Mouse (Mus musculus): ENCODE measurements around the gene Tomm34. TPM values are rescaled to one million over a fixed set of nuclear protein-coding genes. Genes with fewer than 3 reads are reported as not detected.
"Not testable (repeated sequence)": the region's sequence is repeated elsewhere in the genome, so short reads cannot be mapped to it uniquely, and the experiment has no call there.

The Tomm34 gene
- polyA plus RNA-seq, 1 experiment from 2014 or later, result 58.7 TPM

DNA sequence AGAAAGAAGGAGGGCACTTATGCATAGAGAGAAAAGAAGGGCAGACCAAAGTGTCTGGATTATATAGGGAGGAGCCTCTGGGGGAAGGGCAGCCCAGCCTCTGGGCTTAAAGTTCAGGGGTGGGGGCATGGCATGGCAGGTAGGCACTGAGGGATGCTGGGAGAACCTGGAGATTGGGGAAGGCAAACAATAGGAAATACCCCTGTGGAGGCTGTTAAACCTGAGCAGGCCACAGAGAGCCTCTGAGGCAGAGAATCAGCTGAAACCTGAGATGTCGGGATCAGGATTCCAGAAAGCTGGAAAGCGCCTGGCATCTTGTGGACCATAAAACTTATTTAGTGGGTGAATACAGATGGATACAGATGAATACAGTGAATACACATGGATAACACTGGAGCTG, 1.1 kb upstream of the Tomm34 start:
- Histone ChIP-seq H3K9me3 (no peaks in the 10 kb centered on the region), H3K27me3 (ENCODE audit: insufficient read depth, poor library complexity, severe bottlenecking) (no peaks in the 10 kb centered on the region), H3K4me3 (no peak overlapping the region), H3K36me3 (peaks cover 4% of the 10 kb centered on the region; the same call in 1 of the 2 replicates), H3K4me1 (peaks cover 16% of the 10 kb centered on the region), H3K27ac (no peak overlapping the region)
- 79% methylated on average over 2 of the region's 2 CpGs for WGBS
- no peak for DNase-seq (ENCODE audit: low spot score)

GRCm38 (mm10) chr2:164071437-164071820, 460 bp upstream of the Tomm34 start:
- Histone ChIP-seq H3K27ac (peak overlapping the region; percentile 92), H3K4me1 (peaks cover 16% of the 10 kb centered on the region), H3K4me3 (peak overlapping the region; percentile 93)
- not testable (repeated sequence) for DNase-seq (ENCODE audit: low spot score); H3K27me3 ChIP-seq (ENCODE audit: insufficient read depth, poor library complexity, severe bottlenecking); H3K9me3 ChIP-seq; H3K36me3 ChIP-seq
- 74% methylated on average over 11 of the region's 11 CpGs for WGBS

GRCm38 (mm10) chr2:164070142-164070764, 716 bp downstream of the Tomm34 start, which contains the start of gene Stk4:
Gene Stk4, plus strand, starts transcription at chr2:164070322.
- no peaks in the 10 kb centered on the region for H3K9me3 ChIP-seq
- WGBS, result under 1% methylated on average over 45 of the region's 45 CpGs
- DNase-seq (ENCODE audit: low spot score), result peak; percentile 78
- peak within 1 kb of the TSS; percentile 92 for H3K27ac ChIP-seq
- peak within 1 kb of the TSS; percentile 93 for H3K4me3 ChIP-seq
- H3K36me3 ChIP-seq, result peaks cover 13% of the 10 kb centered on the region
- peaks cover 13% of the 10 kb centered on the region for H3K4me1 ChIP-seq
- H3K27me3 ChIP-seq (ENCODE audit: insufficient read depth, poor library complexity, severe bottlenecking), result no peaks in the 10 kb centered on the region

- Histone ChIP-seq H3K36me3 (peaks cover 90% of the 10 kb centered on the region), H3K9me3 (no peaks in the 10 kb centered on the region), H3K27ac (no peak overlapping the region), H3K4me3 (no peak overlapping the region), H3K4me1 (peaks cover 16% of the 10 kb centered on the region), H3K27me3 (ENCODE audit: insufficient read depth, poor library complexity, severe bottlenecking) (no peaks in the 10 kb centered on the region)
- no peak for DNase-seq (ENCODE audit: low spot score)
- 94% methylated on average over 8 of the region's 8 CpGs for WGBS
Measured at GRCm38 (mm10) chr2:164059634-164060235, 11.2 kb downstream of the Tomm34 start.

- Histone ChIP-seq H3K4me1 (peaks cover 18% of the 10 kb centered on the region), H3K9me3 (no peaks in the 10 kb centered on the region), H3K27me3 (ENCODE audit: insufficient read depth, poor library complexity, severe bottlenecking) (peaks cover 8% of the 10 kb centered on the region; the same call in 1 of the 2 replicates), H3K4me3 (no peak overlapping the region), H3K27ac (peak overlapping the region; percentile 52; the same call in 1 of the 2 replicates), H3K36me3 (peaks cover 76% of the 10 kb centered on the region)
- 83% methylated on average over 8 of the region's 8 CpGs for WGBS
- no peak for DNase-seq (ENCODE audit: low spot score)
Measured at GRCm38 (mm10) chr2:164054671-164055070, 16.3 kb downstream of the Tomm34 start.

DNA sequence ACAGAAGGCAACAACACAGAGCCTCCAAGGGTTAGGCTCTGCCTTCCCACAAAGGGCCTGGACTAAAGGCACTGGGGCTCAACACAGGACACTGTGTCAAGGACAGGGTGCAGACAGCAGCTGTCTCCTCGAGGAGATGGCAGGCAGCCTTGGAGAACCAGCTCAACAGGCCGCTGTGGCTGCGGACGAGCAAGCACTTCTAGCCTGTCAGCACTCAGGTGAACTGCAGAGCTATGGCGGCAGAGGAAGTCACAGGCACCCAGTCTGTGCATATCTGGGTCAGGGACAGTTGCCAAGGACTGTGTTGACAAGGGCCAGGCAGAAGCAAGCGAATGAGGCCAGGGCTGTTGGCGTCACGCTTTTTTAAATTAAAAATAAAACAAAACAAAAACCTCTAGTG, 17.2 kb downstream of the Tomm34 start:
- no peak overlapping the region for H3K4me3 ChIP-seq
- WGBS, result 45% methylated on average over 8 of the region's 8 CpGs
- peak overlapping the region; percentile 23; the same call in 1 of the 2 replicates for H3K27ac ChIP-seq
- H3K9me3 ChIP-seq, result no peaks in the 10 kb centered on the region
- H3K27me3 ChIP-seq (ENCODE audit: insufficient read depth, poor library complexity, severe bottlenecking), result peaks cover 12% of the 10 kb centered on the region; the same call in 1 of the 2 replicates
- peak; percentile 94 for DNase-seq (ENCODE audit: low spot score)
- H3K4me1 ChIP-seq, result peaks cover 18% of the 10 kb centered on the region
- H3K36me3 ChIP-seq, result peaks cover 67% of the 10 kb centered on the region

DNA sequence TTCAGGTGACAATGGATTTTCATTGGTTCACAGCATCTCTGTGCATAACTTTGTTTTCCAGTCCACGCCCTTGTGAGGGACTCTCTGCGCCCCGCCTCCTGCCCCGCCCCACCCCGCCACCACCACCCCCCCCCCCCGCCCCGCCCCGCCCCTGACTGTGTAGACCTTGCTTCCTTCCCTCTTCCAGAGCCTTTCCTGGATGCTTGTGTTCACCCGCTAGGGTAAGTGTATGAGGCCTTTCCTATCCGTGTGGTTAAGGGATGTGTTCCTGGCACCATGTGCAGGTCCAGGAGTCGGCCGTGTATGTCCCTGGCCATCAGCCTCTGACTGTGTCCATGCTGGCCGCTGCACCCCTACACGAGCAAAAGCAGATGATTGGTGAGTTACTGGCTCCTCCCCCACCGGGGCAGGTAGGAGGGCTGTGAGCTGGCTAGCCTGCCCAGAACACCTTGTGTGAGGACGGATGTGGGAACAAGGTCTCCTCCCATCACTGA, 23.7 kb downstream of the Tomm34 start:
- 2% methylated on average over 16 of the region's 16 CpGs for WGBS
- peaks cover 13% of the 10 kb centered on the region for H3K36me3 ChIP-seq
- H3K27ac ChIP-seq, result no peak overlapping the region
- peaks cover 21% of the 10 kb centered on the region; the same call in 1 of the 2 replicates for H3K27me3 ChIP-seq (ENCODE audit: insufficient read depth, poor library complexity, severe bottlenecking)
- no peaks in the 10 kb centered on the region for H3K4me1 ChIP-seq
- H3K4me3 ChIP-seq, result peak overlapping the region; percentile 45
- peak; percentile 87 for DNase-seq (ENCODE audit: low spot score)
- H3K9me3 ChIP-seq, result no peaks in the 10 kb centered on the region

- Histone ChIP-seq H3K4me1 (peaks cover 9% of the 10 kb centered on the region), H3K36me3 (no peaks in the 10 kb centered on the region), H3K9me3 (no peaks in the 10 kb centered on the region), H3K4me3 (no peak overlapping the region), H3K27ac (no peak overlapping the region), H3K27me3 (ENCODE audit: insufficient read depth, poor library complexity, severe bottlenecking) (0 out of 2 replicates have a peak, but pooled peaks cover 11% of the 10 kb centered on the region)
- DNase-seq (ENCODE audit: low spot score), result no peak
- 76% methylated on average over 2 of the region's 2 CpGs for WGBS
Measured at GRCm38 (mm10) chr2:164041523-164041922, 29.4 kb downstream of the Tomm34 start.

DNA sequence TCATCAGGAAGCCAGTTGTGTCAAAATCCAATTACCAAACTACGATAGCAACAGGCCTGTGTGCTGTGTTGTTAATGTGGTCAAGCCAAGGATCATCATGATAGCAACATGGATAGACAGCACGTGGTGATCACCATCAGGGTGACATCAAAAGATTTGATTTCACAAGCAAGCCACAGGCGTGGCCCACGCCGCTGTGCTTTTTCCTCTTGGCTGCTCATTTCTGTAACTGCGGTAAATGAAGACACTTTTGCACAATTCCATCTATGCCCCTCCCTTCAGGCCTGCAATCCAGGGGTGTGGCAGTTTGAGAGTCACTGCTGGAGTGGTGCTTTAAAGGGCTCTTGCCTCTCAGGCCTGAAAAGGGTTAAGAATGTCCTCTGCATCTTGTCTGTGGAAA, 30.0 kb downstream of the Tomm34 start:
- Histone ChIP-seq H3K4me3 (no peak overlapping the region), H3K27ac (no peak overlapping the region), H3K9me3 (no peaks in the 10 kb centered on the region), H3K36me3 (no peaks in the 10 kb centered on the region), H3K27me3 (ENCODE audit: insufficient read depth, poor library complexity, severe bottlenecking) (0 out of 2 replicates have a peak, but pooled peaks cover 11% of the 10 kb centered on the region), H3K4me1 (peaks cover 11% of the 10 kb centered on the region)
- no peak for DNase-seq (ENCODE audit: low spot score)
- WGBS, result 84% methylated on average over 6 of the region's 6 CpGs

GRCm38 (mm10) chr2:164038407-164039028, 32.5 kb downstream of the Tomm34 start:
- H3K27ac ChIP-seq, result no peak overlapping the region
- DNase-seq (ENCODE audit: low spot score), result no peak
- H3K9me3 ChIP-seq, result no peaks in the 10 kb centered on the region
- WGBS, result 100% methylated on average over 1 of the region's 1 CpGs
- H3K27me3 ChIP-seq (ENCODE audit: insufficient read depth, poor library complexity, severe bottlenecking), result peaks cover 8% of the 10 kb centered on the region; the same call in 1 of the 2 replicates
- H3K4me1 ChIP-seq, result peaks cover 11% of the 10 kb centered on the region
- no peak overlapping the region for H3K4me3 ChIP-seq
- H3K36me3 ChIP-seq, result no peaks in the 10 kb centered on the region

DNA sequence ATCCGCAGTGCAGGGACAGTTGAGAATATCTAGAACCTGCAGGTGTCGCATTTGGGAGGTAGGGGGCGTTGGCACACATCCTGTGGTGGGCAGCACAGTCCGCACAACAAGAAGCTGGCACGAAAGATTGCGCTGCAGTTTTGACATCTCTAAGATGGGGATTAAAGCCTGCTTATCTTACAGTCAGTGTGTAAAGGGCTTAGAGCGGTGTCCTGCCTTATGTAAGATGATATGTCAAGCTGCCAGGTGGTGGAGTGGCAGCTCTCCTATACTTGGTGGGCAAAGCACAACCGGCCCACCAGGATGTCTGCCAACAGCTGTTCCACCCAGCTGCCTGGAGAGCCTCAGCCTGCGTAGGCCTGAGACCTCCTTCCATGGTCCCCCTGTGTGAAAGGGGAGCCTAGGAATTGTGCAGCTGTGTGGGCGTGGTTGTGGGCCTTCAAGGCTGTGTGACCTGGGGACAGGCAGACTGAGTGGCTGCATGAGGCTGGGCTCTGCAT, 34.4 kb downstream of the Tomm34 start:
- no peaks in the 10 kb centered on the region for H3K9me3 ChIP-seq
- 40% methylated on average over 10 of the region's 10 CpGs for WGBS
- no peaks in the 10 kb centered on the region for H3K36me3 ChIP-seq
- DNase-seq (ENCODE audit: low spot score), result no peak
- peaks cover 7% of the 10 kb centered on the region for H3K4me1 ChIP-seq
- H3K4me3 ChIP-seq, result no peak overlapping the region
- peaks cover 4% of the 10 kb centered on the region; the same call in 1 of the 2 replicates for H3K27me3 ChIP-seq (ENCODE audit: insufficient read depth, poor library complexity, severe bottlenecking)
- H3K27ac ChIP-seq, result no peak overlapping the region

DNA sequence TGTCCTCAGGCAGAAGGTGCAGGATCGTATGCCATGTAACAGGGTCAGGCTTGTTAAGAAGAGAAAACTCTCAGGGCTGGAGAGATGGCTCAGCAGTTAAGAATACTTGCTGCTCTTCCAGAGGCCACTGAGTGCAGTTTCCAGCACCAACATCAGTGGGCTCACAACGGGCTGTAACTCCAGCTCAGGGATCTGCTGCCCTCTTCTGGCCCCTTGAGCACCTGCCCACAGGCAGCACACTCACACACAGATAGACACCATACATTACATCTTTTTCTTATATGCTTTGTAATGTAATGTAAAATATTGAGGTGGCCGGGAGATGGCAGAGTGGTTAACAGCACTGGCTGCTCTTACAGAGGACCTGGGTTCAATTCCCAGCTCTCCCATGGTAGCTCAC, 38.0 kb downstream of the Tomm34 start:
- H3K4me3 ChIP-seq, result no peak overlapping the region
- H3K27ac ChIP-seq, result no peak overlapping the region
- H3K4me1 ChIP-seq, result peaks cover 11% of the 10 kb centered on the region
- WGBS, result 91% methylated on average over 3 of the region's 3 CpGs
- no peaks in the 10 kb centered on the region for H3K36me3 ChIP-seq
- no peak for DNase-seq (ENCODE audit: low spot score)
- peaks cover 4% of the 10 kb centered on the region; the same call in 1 of the 2 replicates for H3K27me3 ChIP-seq (ENCODE audit: insufficient read depth, poor library complexity, severe bottlenecking)
- H3K9me3 ChIP-seq, result no peaks in the 10 kb centered on the region

DNA sequence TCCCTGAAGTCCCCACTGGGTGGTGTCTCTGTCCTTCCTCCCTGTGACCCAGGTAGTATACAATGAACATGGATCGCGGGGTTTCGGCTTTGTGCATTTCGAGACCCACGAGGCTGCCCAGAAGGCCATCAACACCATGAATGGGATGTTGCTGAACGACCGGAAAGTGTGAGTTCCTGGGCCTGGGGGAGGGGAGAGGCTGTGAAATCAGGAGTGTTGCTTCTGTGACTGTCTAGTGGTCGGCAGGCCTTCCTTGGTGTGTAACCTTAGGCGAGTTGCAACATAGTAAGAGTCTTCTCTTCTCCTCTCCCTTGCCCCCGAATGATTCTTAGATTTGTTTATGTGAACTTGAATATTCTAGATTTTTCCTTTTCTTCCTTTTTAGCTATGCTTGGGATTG, 39.8 kb downstream of the Tomm34 start:
- no peaks in the 10 kb centered on the region for H3K36me3 ChIP-seq
- no peak overlapping the region for H3K27ac ChIP-seq
- H3K27me3 ChIP-seq (ENCODE audit: insufficient read depth, poor library complexity, severe bottlenecking), result peaks cover 4% of the 10 kb centered on the region; the same call in 1 of the 2 replicates
- 65% methylated on average over 10 of the region's 10 CpGs for WGBS
- 0 out of 2 replicates have a peak, but pooled peaks cover 4% of the 10 kb centered on the region for H3K4me1 ChIP-seq
- H3K9me3 ChIP-seq, result no peaks in the 10 kb centered on the region
- no peak for DNase-seq (ENCODE audit: low spot score)
- H3K4me3 ChIP-seq, result no peak overlapping the region

Measured in heart, embryonic 10.5 days (tissue).